Mouse (Mus musculus): ENCODE results near the gene Olfr1110.
"Not testable (repeated sequence)": the region's sequence is repeated elsewhere in the genome, so short reads cannot be mapped to it uniquely, and the experiment has no call there.

The Olfr1110 gene

DNA sequence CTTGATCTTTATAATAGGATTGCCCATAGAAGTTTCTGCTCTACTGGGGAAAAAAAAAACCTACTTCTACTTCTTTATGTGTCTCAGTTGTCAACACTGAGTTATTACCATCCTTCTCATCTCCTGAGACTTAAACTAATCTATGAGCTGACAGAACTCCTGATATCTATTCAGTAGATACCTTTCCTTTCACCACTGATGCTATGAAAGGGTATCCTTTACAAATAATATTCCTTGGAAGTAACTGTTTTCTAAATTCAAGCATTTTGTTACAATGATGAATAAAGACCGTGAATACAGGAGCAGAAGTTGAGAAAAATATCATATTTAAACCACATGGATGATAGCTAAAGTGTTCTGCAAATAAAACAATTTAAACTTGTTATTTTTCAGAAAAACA is at the start of gene Olfr1110:
Gene Olfr1110, minus strand, starts transcription at position 101 of the 400 bp plus-strand sequence.
- DNase-seq (ENCODE audit: low read depth): no peak

DNA sequence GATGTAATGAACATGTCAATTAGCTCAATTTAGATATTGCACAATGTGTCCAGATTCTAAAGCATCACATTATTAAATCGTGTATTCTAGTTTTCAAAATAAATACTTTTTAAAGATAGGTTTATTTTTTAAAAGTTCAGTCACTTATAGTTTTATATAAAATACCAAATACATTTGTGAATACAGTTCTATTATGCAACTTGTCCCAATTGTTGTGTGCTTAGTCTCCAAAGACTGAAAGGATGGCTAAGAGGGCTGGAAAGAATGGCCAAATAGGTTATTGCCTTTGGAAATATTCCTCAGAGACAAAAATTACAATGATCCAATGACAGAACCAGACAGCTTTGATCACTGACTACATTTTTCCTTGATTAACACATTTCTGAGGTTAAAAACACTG is 47.4 kb upstream of the Olfr1110 start, which contains the start of gene Olfr1112:
Gene Olfr1112, plus strand, starts transcription at position 301 of the 400 bp plus-strand sequence.
- DNase-seq (ENCODE audit: low read depth): no peak

DNA sequence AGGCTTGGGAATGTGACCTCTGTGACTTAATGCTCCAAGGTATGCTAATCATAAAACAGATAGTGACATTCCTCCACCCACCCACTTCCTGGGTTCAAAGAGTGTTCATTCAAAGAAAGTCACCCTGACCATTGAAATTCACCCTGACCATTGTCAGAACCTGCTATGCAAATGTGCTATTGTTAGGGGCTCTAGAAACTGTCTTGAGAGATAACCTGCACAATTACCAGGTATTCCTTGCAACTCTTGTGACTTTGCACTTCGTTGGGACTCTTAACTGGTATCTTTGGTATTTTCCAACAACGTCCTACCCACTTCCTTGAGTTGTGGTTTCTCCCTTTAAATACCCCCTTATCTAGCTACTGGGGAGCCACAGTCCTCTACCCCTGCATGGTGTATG is 27.6 kb upstream of the Olfr1110 start:
- not testable (repeated sequence) for DNase-seq (ENCODE audit: low read depth)

DNA sequence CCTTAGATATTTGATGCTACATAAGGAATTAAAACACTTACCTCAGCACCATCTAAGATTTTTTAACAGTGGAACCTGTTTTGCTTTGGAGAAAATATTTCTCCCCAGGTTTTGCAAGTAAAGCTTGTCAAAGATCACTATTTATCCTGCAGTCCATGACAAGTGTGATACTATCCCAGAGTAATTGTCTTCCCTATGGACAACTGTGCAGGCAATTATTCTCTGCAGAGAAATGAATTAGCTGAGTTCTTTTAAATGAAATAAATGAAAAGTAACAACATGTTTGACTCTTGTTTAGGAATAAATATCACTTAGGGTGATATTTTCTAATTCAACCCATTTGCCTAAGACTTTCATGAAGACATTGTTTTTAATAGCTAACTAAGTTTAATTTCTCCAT is 12.4 kb upstream of the Olfr1110 start, which contains the start of gene Olfr1111:
Gene Olfr1111, minus strand, starts transcription at position 101 of the 400 bp plus-strand sequence.
- DNase-seq (ENCODE audit: low read depth): no peak

DNA sequence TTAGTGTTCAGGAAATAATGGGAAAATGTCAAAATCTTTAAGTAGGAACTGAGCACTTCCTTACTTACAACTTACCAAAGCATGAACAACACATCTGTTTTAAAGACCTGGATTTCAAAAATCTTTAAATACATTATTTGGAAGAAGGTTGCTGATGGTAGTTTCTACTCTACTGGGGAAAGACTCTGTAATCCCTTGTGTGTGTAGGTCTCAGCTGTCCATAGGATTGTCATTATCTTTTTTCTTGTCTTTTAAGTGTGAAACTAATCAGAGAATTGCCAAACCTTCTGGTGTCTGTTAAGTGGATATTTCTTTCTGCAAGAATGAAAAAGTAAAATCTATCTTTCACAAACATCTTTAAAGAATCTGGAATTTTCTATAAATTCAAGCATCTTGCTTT is 25.6 kb downstream of the Olfr1110 start, which contains the start of gene Olfr259:
Gene Olfr259, minus strand, starts transcription at position 101 of the 400 bp plus-strand sequence.
- DNase-seq (ENCODE audit: low read depth): no peak

DNA sequence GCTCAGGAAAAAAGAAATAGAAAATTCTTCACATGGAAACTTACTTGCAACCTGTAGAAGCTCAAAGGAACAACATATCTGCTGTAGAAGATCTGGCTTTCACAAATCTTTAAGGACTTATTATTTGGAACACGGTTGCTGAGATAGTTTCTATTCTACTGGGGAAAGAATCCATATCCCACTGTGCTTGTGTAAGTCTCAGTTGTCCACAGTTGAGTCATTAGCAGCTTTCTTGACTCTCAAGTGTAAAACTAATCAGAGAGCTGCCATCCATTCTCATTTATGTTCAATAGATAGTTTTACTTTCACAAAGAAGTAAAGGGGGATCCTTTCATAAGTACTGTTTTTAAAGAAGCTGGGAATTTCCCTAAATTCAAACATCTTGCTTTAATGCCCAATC is 44.2 kb downstream of the Olfr1110 start, which contains the start of gene Olfr1109:
Gene Olfr1109, minus strand, starts transcription at position 101 of the 400 bp plus-strand sequence.
- no peak for DNase-seq (ENCODE audit: low read depth)

Data from induced T-regulatory cell, adult 2 months (primary cell).